Mouse (Mus musculus): ENCODE results near the gene Abcc1. TPM values are rescaled to one million over a fixed set of nuclear protein-coding genes. Genes with fewer than 3 reads are reported as not detected.

The Abcc1 gene
- polyA plus RNA-seq (2014; fragmentation: Nextera tagmentation; extraction: Ambion mirVana), result 9.8 and 10.0 TPM in 2 replicates

GRCm38 (mm10) chr16:14361362-14362098, at the start of gene Abcc1:
Gene Abcc1, plus strand, starts transcription at chr16:14361558.
- no peaks in the 10 kb centered on the region for H3K27me3 ChIP-seq (replicated peaks; ENCODE audit: control insufficient read depth, insufficient read depth, low read length)

GRCm38 (mm10) chr16:14312914-14313313, 48.4 kb upstream of the Abcc1 start:
- H3K9me3 ChIP-seq (ENCODE audit: control insufficient read depth, low read length), result no peaks in the 10 kb centered on the region
- no peak overlapping the region for H3K4me3 ChIP-seq (ENCODE audit: low read depth, low read length)
- no peaks in the 10 kb centered on the region for H3K27me3 ChIP-seq (replicated peaks; ENCODE audit: control insufficient read depth, insufficient read depth, low read length)
- DNase-seq (ENCODE audit: low spot score) (no peak), ATAC-seq (replicated peaks; ENCODE audit: low FRiP score) (no peak)
- peaks cover 7% of the 10 kb centered on the region for H3K36me3 ChIP-seq (ENCODE audit: control insufficient read depth, insufficient read depth, low read length)
- H3K4me1 ChIP-seq (replicated peaks; ENCODE audit: control insufficient read depth, insufficient read depth, low read length), result peaks cover 22% of the 10 kb centered on the region
- 91% methylated on average over 7 of the region's 7 CpGs for WGBS
- H3K27ac ChIP-seq (ENCODE audit: low read depth, low read length), result no peak overlapping the region
- no peak overlapping the region for H3K4me2 ChIP-seq
- no peak overlapping the region for H3K9ac ChIP-seq (ENCODE audit: low read depth, low read length)

More at GRCm38 (mm10) chr16:14361362-14362098, at the start of gene Abcc1:
- Histone ChIP-seq H3K27ac (ENCODE audit: low read depth, low read length) (no peak within 1 kb of the TSS), H3K4me3 (ENCODE audit: low read depth, low read length) (peak within 1 kb of the TSS; percentile 78), H3K4me1 (replicated peaks; ENCODE audit: control insufficient read depth, insufficient read depth, low read length) (peaks cover 34% of the 10 kb centered on the region), H3K4me2 (peak within 1 kb of the TSS; percentile 90), H3K36me3 (ENCODE audit: control insufficient read depth, insufficient read depth, low read length) (no peaks in the 10 kb centered on the region), H3K9me3 (ENCODE audit: control insufficient read depth, low read length) (no peaks in the 10 kb centered on the region), H3K9ac (ENCODE audit: low read depth, low read length) (peak within 1 kb of the TSS; percentile 80)
- DNase-seq (ENCODE audit: low spot score), result peak; percentile 80
- 1% methylated on average over 64 of the region's 64 CpGs for WGBS
- ATAC-seq (replicated peaks; ENCODE audit: low FRiP score), result peak; percentile 84

- Histone ChIP-seq H3K9me3 (ENCODE audit: control insufficient read depth, low read length) (no peaks in the 10 kb centered on the region), H3K4me1 (replicated peaks; ENCODE audit: control insufficient read depth, insufficient read depth, low read length) (peaks cover 8% of the 10 kb centered on the region), H3K36me3 (ENCODE audit: control insufficient read depth, insufficient read depth, low read length) (peaks cover 2% of the 10 kb centered on the region; the same call in 1 of the 2 replicates), H3K4me3 (ENCODE audit: low read depth, low read length) (peak within 1 kb of the TSS; percentile 82), H3K27me3 (replicated peaks; ENCODE audit: control insufficient read depth, insufficient read depth, low read length) (no peaks in the 10 kb centered on the region), H3K27ac (ENCODE audit: low read depth, low read length) (peak within 1 kb of the TSS; percentile 35), H3K4me2 (peak within 1 kb of the TSS; percentile 83), H3K9ac (ENCODE audit: low read depth, low read length) (peak within 1 kb of the TSS; percentile 82)
- peak; percentile 89 for DNase-seq (ENCODE audit: low spot score)
- WGBS, result 3% methylated on average over 51 of the region's 51 CpGs
- peak; percentile 100 for ATAC-seq (replicated peaks; ENCODE audit: low FRiP score)
Observed at GRCm38 (mm10) chr16:14316884-14317876, 44.2 kb upstream of the Abcc1 start, which contains the start of gene Fopnl. Gene Fopnl, minus strand, starts transcription at chr16:14317405.

GRCm38 (mm10) chr16:14319681-14320080, 41.7 kb upstream of the Abcc1 start:
- WGBS, result 74% methylated on average over 3 of the region's 3 CpGs
- ATAC-seq (replicated peaks; ENCODE audit: low FRiP score) (no peak), DNase-seq (ENCODE audit: low spot score) (no peak)
- Histone ChIP-seq H3K36me3 (ENCODE audit: control insufficient read depth, insufficient read depth, low read length) (no peaks in the 10 kb centered on the region), H3K4me3 (ENCODE audit: low read depth, low read length) (no peak overlapping the region), H3K27me3 (replicated peaks; ENCODE audit: control insufficient read depth, insufficient read depth, low read length) (no peaks in the 10 kb centered on the region), H3K4me2 (no peak overlapping the region), H3K9ac (ENCODE audit: low read depth, low read length) (no peak overlapping the region), H3K4me1 (replicated peaks; ENCODE audit: control insufficient read depth, insufficient read depth, low read length) (peaks cover 8% of the 10 kb centered on the region), H3K27ac (ENCODE audit: low read depth, low read length) (no peak overlapping the region), H3K9me3 (ENCODE audit: control insufficient read depth, low read length) (no peaks in the 10 kb centered on the region)

GRCm38 (mm10) chr16:14320494-14320893, 40.9 kb upstream of the Abcc1 start:
- H3K4me3 ChIP-seq (ENCODE audit: low read depth, low read length), result no peak overlapping the region
- no peak overlapping the region for H3K27ac ChIP-seq (ENCODE audit: low read depth, low read length)
- ATAC-seq (replicated peaks; ENCODE audit: low FRiP score) (no peak), DNase-seq (ENCODE audit: low spot score) (no peak)
- 53% methylated on average over 1 of the region's 1 CpGs for WGBS
- no peaks in the 10 kb centered on the region for H3K9me3 ChIP-seq (ENCODE audit: control insufficient read depth, low read length)
- peaks cover 8% of the 10 kb centered on the region for H3K4me1 ChIP-seq (replicated peaks; ENCODE audit: control insufficient read depth, insufficient read depth, low read length)
- no peaks in the 10 kb centered on the region for H3K27me3 ChIP-seq (replicated peaks; ENCODE audit: control insufficient read depth, insufficient read depth, low read length)
- no peaks in the 10 kb centered on the region for H3K36me3 ChIP-seq (ENCODE audit: control insufficient read depth, insufficient read depth, low read length)
- no peak overlapping the region for H3K4me2 ChIP-seq
- no peak overlapping the region for H3K9ac ChIP-seq (ENCODE audit: low read depth, low read length)

- ATAC-seq (replicated peaks; ENCODE audit: low FRiP score), result no peak
- H3K27me3 ChIP-seq (replicated peaks; ENCODE audit: control insufficient read depth, insufficient read depth, low read length), result no peaks in the 10 kb centered on the region
- H3K9me3 ChIP-seq (ENCODE audit: control insufficient read depth, low read length), result no peaks in the 10 kb centered on the region
- no peak overlapping the region for H3K27ac ChIP-seq (ENCODE audit: low read depth, low read length)
- WGBS, result 67% methylated on average over 1 of the region's 1 CpGs
- H3K4me2 ChIP-seq, result no peak overlapping the region
- H3K9ac ChIP-seq (ENCODE audit: low read depth, low read length), result no peak overlapping the region
- no peaks in the 10 kb centered on the region for H3K4me1 ChIP-seq (replicated peaks; ENCODE audit: control insufficient read depth, insufficient read depth, low read length)
- no peak overlapping the region for H3K4me3 ChIP-seq (ENCODE audit: low read depth, low read length)
- DNase-seq (ENCODE audit: low spot score), result peak; percentile 8
- H3K36me3 ChIP-seq (ENCODE audit: control insufficient read depth, insufficient read depth, low read length), result no peaks in the 10 kb centered on the region
Observed at GRCm38 (mm10) chr16:14328156-14328555, 33.2 kb upstream of the Abcc1 start.

- DNase-seq (ENCODE audit: low spot score), result no peak
- H3K9me3 ChIP-seq (ENCODE audit: control insufficient read depth, low read length), result no peaks in the 10 kb centered on the region
- H3K4me2 ChIP-seq, result no peak overlapping the region
- H3K27ac ChIP-seq (ENCODE audit: low read depth, low read length), result no peak overlapping the region
- no peak for ATAC-seq (replicated peaks; ENCODE audit: low FRiP score)
- no peak overlapping the region for H3K9ac ChIP-seq (ENCODE audit: low read depth, low read length)
- H3K36me3 ChIP-seq (ENCODE audit: control insufficient read depth, insufficient read depth, low read length), result no peaks in the 10 kb centered on the region
- no peaks in the 10 kb centered on the region for H3K27me3 ChIP-seq (replicated peaks; ENCODE audit: control insufficient read depth, insufficient read depth, low read length)
- H3K4me1 ChIP-seq (replicated peaks; ENCODE audit: control insufficient read depth, insufficient read depth, low read length), result no peaks in the 10 kb centered on the region
- 52% methylated on average over 3 of the region's 3 CpGs for WGBS
- H3K4me3 ChIP-seq (ENCODE audit: low read depth, low read length), result no peak overlapping the region
Observed at GRCm38 (mm10) chr16:14344967-14345366, 16.4 kb upstream of the Abcc1 start.

- Histone ChIP-seq H3K4me3 (ENCODE audit: low read depth, low read length) (no peak overlapping the region), H3K36me3 (ENCODE audit: control insufficient read depth, insufficient read depth, low read length) (no peaks in the 10 kb centered on the region), H3K9me3 (ENCODE audit: control insufficient read depth, low read length) (no peaks in the 10 kb centered on the region), H3K9ac (ENCODE audit: low read depth, low read length) (no peak overlapping the region), H3K4me2 (no peak overlapping the region), H3K27me3 (replicated peaks; ENCODE audit: control insufficient read depth, insufficient read depth, low read length) (no peaks in the 10 kb centered on the region), H3K4me1 (replicated peaks; ENCODE audit: control insufficient read depth, insufficient read depth, low read length) (peaks cover 5% of the 10 kb centered on the region; the same call in 1 of the 2 replicates), H3K27ac (ENCODE audit: low read depth, low read length) (no peak overlapping the region)
- ATAC-seq (replicated peaks; ENCODE audit: low FRiP score) (no peak), DNase-seq (ENCODE audit: low spot score) (no peak)
Observed at GRCm38 (mm10) chr16:14351571-14351970, 9.8 kb upstream of the Abcc1 start.
